Mouse (Mus musculus) large intestine, adult 2 months (tissue): ENCODE results near the gene Gm10408. TPM values are rescaled to one million over a fixed set of nuclear protein-coding genes. Genes with fewer than 3 reads are reported as not detected.
"Not testable (repeated sequence)": the region's sequence is repeated elsewhere in the genome, so short reads cannot be mapped to it uniquely, and the experiment has no call there.

Experiments
- DNase-seq: peaks from one replicate; pipeline ENCODE4 v3.0.0-alpha.2; 2012; ENCODE audit warnings: low read depth, low spot score
- WGBS: fragments of 180-500 bp; shearing (Covaris S2); methylation state at CpG from one replicate; pipeline ENCODE4 v1.1.7; 2018; 5-methylcytosine and 5-hydroxymethylcytosine counted together
- polyA plus RNA-seq: library from polyadenylated mRNA; depleted of rRNA; stranded (reverse); fragments of >200 nt; gene quantifications from 2 replicates; pipeline ENCODE4 v1.2.3, GENCODE M21; 2012; rRNA removed

The Gm10408 gene
- polyA plus RNA-seq = not detected in 2 replicates

GRCm38 (mm10) chr14:3449079-3449478, at the start of gene Gm10408:
TSS of gene Gm10408 (plus strand) at chr14:3449379.
- not testable (repeated sequence) for DNase-seq
- WGBS = no CpG with 5 or more reads among the region's 3 CpGs

GRCm38 (mm10) chr14:3412314-3412713, 36.9 kb upstream of the Gm10408 start, which contains the start of gene Gm10409:
TSS of gene Gm10409 (plus strand) at chr14:3412614.
- DNase-seq = not testable (repeated sequence)
- no CpG with 5 or more reads among the region's 32 CpGs for WGBS

GRCm38 (mm10) chr14:3427803-3428202, 21.4 kb upstream of the Gm10408 start, which contains the start of gene Gm3005:
TSS of gene Gm3005 (plus strand) at chr14:3428103.
- no CpG with 5 or more reads among the region's 2 CpGs for WGBS

More at GRCm38 (mm10) chr14:3427803-3428202, 21.4 kb upstream of the Gm10408 start, which contains the start of gene Gm3005:
- DNase-seq = not testable (repeated sequence)

Other genes starting within 250 kb of the Gm10408 start
- gene D830030K20Rik, start 240.9 kb upstream of the Gm10408 start, polyA plus RNA-seq = not detected in 2 replicates
- gene Gm2956, start 116.8 kb upstream of the Gm10408 start, polyA plus RNA-seq = not detected in 2 replicates
- gene Gm10413, start 54.3 kb upstream of the Gm10408 start, polyA plus RNA-seq = not detected in 2 replicates
- gene Gm10409, start 36.8 kb upstream of the Gm10408 start, polyA plus RNA-seq = not detected in 2 replicates
- gene Gm3005, start 21.3 kb upstream of the Gm10408 start, polyA plus RNA-seq = 0.05 TPM in 1 of 2 replicates, not detected in the other
- gene Gm3012, start 185.1 kb downstream of the Gm10408 start, polyA plus RNA-seq = not detected in 2 replicates
- not detected in 2 replicates for gene Gm3020, start 202.7 kb downstream of the Gm10408 start, polyA plus RNA-seq
- not detected in 2 replicates for gene Gm3043, start 239.4 kb downstream of the Gm10408 start, polyA plus RNA-seq